Mouse (Mus musculus) gastrocnemius, adult 18-20 months (tissue): ENCODE measurements at regions not wholly inside any gene's neighbourhood (a gene's known extent, or its start where the extent isn't known, plus 50 kb on each side); places are given as distances from the start of the nearest gene placed in this dataset.

Source experiments
- DNase-seq: peaks from one replicate; pipeline ENCODE4 v3.0.0; 2021; ENCODE audit warnings: low spot score

DNA sequence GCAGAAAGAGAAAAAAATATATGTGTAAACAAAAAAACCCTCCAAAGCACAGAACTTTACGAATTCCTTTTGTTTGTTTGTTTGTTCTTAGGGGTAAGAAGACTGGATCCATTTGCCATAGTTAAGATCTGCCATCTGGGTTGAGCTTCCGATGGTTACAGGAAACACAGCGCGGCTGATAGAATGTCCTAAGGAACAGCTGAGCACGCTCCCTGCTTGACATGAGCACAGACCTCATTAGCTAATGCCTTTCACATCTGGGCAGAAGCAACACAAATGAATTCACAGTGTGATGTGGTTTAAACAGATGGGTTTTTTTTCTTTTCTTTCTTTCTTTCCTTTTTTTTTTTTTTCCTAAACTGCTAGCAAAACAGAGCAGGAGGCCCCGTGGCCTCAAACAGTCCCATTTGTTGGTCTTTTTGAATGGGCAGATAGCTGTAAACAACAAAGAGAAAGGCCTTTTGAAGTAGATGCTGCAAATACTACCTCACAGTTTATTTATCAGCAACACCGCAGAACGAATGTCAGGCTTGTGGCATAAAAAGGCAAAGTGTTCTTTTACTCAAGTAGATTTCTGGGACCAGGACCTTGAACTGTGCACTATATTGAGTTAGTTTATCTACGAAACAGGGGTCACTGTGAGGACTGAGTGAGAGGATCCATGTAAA is 61.0 kb upstream of the Raph1 start:
- DNase-seq, result no peak

DNA sequence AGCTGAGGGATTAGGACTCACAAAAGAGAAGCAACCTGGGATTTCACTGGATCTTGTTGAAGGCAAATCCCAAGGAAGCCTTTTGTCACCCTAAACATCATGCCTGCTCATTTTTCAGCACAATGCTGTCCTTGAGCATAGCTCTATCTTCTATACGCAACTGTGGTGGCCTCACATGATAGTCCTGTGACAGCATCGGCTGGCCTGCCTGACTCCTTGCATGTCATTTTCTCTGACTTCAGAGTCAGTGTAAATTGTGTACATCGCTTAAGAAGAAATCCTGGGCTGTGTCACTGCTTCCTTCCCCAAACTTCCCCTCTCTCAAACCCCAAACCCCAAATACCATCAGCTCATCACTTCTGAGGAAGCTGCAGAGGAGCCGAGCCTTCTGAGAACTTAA is 60.5 kb upstream of the Raph1 start:
- DNase-seq, result no peak

DNA sequence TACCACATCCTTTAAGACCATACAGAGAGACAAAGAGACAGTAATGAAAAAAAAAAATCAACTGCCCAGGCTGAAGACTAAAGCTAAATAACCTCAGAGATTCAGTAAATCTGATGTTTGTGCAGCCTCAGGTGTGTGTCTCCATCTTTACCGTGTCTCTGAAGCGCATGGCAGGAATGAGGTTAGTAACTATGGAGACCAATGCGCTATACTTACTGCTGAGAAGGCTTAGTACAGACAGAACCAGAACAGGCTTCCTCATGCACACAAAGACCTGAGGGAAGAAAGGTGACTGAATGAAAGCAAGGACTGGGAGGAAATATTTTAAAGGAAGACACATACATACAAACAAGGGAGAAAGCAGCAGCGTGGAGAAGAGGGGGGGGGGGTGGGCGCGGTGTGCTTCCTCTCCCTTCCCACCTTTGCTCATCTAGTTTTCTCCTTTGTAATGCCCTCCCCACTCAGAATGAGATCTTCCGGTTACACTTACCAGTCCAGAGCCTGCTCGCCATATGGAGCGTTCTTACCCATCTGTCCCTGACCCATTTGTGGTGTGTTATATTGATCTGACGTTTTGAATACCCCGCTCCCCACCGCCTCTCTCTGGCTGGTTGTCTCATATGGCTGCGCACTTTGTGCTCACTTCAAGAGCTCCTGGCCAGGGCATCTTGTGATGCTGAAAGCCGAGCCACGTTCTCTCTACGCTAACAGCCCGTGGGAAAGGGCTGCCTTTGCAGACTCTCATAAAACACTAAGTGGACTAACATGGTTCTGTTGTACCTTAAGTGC is 59.0 kb upstream of the Raph1 start:
- DNase-seq, result no peak

DNA sequence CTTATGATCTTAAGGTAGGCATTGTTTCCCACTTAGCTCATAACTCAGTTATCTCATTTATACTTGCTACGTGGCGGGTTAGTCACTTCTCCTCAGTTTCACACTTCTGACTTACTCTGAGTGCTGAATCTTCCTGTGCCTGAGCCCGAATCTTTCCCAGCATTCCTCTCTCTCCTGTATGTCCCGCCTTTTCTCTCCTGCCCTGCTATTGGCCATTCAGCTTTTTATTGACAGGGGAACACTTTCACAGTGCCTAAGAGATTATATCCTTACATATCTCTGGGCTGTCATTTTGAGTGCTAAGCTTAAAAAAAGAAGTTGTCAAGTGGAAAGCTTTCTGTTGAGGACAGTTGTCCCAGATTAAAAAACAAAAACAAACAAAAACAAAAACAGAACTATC is 57.3 kb upstream of the Raph1 start:
- DNase-seq, result no peak

DNA sequence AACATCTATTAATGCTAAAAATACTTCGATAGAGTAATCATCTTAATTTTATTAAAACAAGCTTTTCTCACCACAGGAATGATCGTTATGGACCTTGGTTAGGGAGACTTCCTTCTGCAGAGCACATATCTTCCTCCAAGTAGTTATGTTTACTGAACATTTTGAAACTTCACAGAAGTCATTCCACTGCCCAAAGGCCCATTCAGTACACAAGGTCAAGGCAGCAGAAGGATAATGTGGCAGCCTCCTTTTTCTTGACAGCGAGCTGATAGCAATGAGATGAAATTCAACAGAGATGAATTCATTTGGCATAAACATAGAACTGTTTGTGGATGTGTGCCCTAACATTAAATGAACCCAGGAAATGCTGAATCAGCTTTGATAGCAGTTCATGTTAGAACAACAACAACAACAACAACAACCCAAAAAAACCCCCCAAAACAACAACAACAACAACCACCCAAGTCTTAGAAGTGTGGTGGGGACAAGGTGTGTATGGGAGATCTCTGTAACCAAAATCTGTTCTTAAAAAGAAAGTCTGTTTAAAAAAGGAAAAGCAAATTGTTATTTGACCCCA is 56.6 kb upstream of the Raph1 start:
- no peak for DNase-seq

DNA sequence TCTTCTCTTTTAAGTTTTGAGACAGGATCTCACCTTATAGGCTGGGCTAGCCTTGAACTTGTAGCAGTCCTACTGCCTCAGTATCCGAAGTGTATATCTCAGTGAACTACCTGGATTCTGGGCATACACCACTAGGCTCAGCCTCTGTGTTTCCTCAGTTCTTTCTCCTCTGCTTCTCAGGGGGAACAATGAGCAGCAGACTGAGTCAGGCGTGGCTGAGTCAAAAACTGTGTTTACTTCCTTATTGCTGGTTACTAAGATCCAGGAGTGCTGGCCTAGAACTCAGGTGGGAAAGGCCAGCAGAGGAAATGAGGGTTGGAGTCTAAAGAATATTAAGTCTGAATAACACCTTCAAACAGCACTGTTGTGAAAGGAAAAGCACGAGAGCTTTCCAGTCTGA is 54.9 kb upstream of the Raph1 start:
- no peak for DNase-seq

DNA sequence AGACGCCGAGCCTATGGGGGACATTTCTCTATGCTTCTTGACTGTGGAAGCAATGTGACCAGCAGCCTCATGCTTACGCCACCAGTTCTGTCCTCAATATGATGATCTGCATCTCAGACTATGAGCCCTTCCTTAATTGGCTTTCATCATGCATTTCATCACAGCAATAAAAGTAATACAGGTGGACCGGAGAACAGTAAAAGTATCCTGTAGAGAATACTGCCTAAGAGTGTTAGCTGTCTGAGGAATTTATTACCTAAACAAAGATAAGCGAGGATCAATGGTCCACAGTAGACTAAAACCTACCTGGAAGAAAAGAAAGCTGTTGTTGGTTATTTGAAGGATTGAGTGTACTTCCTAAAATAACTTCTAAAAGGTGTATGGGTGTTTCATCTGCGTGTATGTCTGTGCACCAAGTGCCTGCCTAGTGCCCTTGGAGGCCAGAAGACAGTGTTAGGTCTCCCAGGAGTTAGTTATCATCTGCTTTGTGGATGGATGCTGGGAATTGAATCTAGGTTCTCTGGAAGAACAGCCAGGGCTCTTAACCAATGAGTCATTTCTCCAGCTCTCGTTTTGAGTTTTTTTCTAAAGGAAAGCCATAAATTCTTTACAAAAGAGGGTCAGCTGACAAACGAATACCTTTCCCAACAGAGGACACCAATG is 54.3 kb upstream of the Raph1 start:
- no peak for DNase-seq

DNA sequence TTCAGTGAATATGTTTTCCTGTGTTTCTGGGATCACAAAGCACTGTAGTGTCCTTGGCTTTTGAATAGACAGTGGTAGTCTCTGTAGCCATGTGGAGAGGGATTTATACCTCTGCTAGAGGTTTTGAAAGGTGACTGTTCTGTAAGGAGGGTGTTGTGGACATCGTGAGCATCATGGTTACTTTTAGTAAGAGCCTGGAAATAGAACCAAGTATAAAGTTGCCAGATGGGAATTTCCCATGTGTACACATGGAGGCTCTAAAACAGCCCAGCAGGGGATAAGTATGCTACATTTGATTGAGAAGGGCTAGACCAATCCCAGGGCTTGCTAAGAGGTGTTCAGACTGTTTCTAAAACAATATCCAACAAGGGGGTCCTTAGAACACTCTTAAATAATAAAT is 51.5 kb upstream of the Raph1 start:
- DNase-seq, result no peak

DNA sequence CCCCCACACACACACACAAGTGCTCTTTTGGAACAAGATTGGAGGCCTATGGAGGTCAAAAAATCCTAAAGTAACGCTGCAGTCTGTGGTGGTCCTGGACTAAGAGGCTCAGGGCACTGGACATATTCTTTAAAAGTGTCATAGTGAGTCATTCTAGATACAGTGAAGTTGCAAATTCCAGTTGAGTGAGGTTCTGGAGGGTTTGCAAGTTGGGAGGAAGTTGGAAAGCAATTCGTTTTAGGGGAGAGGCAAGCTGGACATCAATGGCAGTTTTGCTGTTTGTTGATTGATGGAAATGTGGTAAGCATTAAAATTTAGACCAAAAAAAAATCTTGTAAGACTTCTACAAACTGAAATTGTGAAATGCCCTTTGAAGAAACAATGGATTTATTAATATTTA is 50.0 kb upstream of the Raph1 start:
- DNase-seq, result no peak
